Mouse (Mus musculus) spleen, adult 18-20 months (tissue): ENCODE results near the gene Nbr1.
"Not testable (repeated sequence)": the region's sequence is repeated elsewhere in the genome, so short reads cannot be mapped to it uniquely, and the experiment has no call there.

Source experiments
- DNase-seq, 2 experiments: peaks; one replicate each; pipeline ENCODE4 v3.0.0; 2022; ENCODE audit warnings: mixed read lengths in 2 of 2

Nbr1 gene

DNA sequence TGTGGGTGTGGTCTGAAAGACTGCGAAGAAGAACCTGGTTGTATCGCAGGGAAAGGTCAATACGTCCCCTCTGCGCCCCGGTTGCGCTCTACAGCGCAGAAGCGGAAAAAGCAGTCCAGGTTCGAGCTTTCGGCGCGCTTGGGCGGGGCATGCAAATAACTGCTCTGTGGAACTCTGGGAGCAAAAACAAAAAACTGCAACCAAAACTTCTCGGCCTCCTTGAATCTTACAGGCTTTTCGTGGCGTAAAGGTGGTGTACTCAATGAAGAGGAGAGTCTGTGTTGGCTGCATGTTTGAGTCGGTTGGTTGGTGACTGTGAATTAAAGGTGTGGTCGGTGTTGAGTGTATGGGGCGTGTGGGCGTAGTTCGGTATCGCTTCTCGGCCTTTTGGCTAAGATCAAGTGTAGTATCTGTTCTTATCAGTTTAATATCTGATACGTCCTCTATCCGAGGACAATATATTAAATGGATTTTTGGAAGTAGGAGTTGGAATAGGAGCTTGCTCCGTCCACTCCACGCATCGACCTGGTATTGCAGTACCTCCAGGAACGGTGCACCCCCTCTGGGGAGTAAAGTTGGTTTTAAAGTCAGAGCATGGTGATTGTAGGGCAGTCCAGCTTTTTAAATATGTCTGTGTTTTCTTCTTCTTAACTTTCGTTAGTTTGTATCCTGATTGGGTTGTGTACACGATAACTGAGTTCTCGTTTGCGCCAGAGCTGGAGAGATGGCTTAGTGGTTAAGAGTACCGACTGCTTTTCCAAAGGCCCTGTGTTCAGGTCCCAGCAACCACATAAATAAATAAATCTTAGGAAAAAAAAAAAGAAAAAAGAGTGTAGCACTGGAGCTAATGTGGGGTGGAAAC lies 75.3 kb downstream of the Nbr1 start, which contains the start of gene Rdm1:
Gene Rdm1, plus strand, starts transcription at position 201 of the 862 bp plus-strand sequence.
- peak; percentile 76 to 81 for DNase-seq

DNA sequence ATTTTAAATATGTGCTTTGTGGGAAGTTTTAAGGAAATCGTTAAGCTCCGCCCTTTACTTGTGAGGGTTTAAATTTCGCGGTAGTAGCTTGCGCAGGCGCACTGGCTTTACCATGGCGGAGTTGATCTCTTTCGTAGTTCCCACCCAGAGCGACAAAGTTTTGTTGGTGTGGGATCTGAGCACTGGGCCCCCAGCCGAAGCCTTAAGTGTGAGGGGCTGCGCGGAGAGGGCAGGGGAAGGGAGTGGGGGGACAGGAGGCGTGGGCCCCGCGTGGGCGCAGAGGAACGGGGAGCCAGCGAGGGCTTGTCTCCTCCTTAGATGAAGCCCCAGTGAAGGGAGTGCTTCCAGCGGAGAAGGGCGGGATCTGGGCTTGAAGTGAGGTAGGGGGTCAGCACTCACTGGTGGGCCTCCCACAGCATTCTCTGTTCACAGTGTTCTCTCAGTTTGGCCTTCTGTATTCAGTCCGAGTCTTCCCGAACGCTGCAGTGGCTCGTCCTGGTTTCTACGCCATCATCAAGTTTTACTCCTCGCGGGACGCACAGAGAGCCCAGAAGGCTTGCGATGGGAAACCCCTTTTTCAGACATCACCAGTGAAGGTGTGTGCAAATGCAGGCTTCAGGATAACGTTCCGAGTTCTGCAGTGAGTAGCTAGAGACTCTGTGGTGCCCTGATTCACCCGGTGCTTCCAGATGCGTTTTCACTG lies 76.1 kb downstream of the Nbr1 start:
- peak; percentile 75 to 82 for DNase-seq

DNA sequence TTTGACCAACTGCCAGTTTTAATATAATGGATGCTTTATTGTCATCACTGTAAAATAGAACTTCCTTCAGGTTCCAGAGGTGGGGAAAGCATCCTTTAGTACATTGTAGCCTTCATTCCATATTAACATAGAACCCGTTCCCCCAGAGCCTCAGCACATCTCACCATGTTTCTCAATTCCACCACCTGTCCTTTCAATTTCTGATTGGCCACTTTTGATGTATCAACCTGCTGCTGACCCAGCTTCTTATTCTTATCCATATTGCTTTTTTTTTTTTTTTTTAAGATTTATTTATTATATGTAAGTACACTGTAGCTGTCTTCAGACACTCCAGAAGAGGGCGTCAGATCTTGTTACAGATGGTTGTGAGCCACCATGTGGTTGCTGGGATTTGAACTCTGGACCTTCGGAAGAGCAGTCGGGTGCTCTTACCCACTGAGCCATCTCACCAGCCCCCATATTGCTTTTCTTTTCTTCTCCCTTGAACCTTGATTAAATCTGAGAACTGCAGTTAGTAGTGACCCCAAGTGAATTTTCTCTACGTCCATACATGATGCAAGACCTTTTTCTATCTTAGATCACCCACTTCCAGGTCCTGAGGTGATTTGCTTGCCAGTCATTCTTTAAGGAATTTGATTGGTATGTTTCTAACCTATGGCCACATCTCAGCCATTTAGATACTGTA lies 76.9 kb downstream of the Nbr1 start:
- not testable (repeated sequence) for DNase-seq
